Mouse (Mus musculus) granulocyte monocyte progenitor cell, adult 5-6 weeks (primary cell): ENCODE measurements around the gene Mcpt4. TPM values are rescaled to one million over a fixed set of nuclear protein-coding genes. Genes with fewer than 3 reads are reported as not detected.
"Not testable (repeated sequence)": the region's sequence is repeated elsewhere in the genome, so short reads cannot be mapped to it uniquely, and the experiment has no call there.

Experiments
- ATAC-seq: replicated peaks from 2 replicates; pipeline ENCODE4 v1.8.0; 2016; ENCODE audit warnings: mild to moderate bottlenecking, moderate TSS enrichment, inconsistent platforms; ENCODE audit not compliant: poor library complexity, severe bottlenecking
- total RNA-seq, 2 experiments: library from RNA; stranded (forward) in 1 of 2; stranded (reverse) in 1 of 2; fragments of 200-712, 200-1000 nt in 1 of 2; fragments of >200 nt in 1 of 2; fragmentation: Nextera tagmentation in 1 of 2; gene quantifications; 2 replicates each; pipeline ENCODE4 v1.2.3; 2014 to 2017

The Mcpt4 gene
- total RNA-seq (2014; fragmentation: Nextera tagmentation) (not detected in 2 replicates), total RNA-seq (2017) (not detected in 2 replicates)

DNA sequence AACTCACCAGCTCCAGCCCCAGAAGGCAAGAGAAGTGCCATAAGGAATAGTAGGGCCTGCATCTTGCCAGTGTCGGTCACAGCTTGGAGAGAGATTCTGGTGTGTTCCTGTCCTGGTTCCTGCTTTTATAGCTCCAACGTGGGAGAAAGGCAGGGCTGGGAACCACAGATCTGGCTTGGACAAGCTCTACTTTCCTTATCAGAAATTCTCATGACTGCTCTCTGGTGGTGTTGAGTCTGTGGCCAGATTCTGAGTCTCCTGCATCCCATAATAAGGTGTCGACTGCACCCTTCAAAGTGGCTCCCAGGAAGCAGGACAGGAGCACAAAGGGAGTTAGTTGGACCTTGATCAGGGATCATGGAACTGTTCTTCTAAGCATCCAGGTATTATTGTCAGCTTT is at the start of gene Mcpt4:
Mcpt4 (minus strand) TSS at position 101 of the 400 bp plus-strand sequence.
- not testable (repeated sequence) for ATAC-seq

DNA sequence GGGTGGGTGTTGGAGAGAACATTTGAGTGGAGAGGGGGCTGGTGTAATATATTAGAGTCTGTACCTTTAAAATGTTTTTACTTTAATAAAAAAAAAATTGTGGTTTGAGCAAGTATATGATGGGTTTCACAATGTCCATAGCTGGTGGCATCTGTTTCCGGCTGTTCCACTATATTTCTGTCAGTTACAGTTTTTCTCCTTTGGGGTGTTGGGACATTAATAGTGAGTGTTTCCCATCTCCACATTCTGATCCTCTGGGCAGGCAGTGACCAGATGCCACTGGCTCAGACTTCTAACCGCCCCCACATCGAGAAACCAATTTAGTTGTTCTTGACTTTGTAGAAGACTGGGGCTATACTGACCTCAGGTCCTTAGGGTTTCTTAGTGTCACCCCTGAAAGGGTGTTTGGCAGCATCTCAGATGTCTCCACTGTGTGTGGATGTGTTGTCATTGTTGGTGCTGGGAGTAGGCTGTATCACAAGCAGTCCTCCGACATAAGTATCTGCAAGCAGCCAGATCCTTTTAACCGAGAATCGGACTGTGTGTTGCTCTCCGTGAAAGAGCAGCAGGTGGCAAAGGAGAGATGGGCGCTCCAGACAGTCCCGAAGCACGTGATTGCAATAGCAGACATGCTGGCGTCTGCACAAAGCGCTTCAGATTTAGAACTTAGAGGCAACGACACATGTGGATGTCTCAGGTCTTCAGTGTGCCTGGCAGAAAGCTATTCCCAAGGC is 43.5 kb upstream of the Mcpt4 start:
- peak; percentile 60 for ATAC-seq

- ATAC-seq, result peak; percentile 61
Measured at GRCm38 (mm10) chr14:56105016-56105415, 42.9 kb upstream of the Mcpt4 start.

DNA sequence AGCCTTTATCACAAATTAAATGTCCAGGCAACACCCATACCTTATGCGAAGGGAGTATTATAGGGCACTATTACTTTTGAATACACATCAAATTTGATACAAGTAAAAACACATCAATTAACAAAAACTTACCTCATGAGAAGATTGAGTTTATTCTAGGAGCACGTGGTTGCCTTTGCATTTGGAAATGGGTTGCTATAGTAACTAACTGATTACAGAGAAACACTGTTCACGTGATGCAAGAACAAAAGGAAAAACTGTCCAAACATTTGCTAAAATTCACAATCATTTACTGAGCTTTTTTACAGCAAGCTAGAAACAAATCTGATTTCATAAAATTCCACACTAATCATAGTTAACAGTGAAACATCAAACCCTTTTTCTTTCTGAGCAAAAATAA is 41.3 kb upstream of the Mcpt4 start:
- no peak for ATAC-seq

GRCm38 (mm10) chr14:56102386-56102785 is 40.3 kb upstream of the Mcpt4 start, which contains the start of gene Ctsg:
TSS of gene Ctsg (minus strand) at chr14:56102574.
- ATAC-seq, result peak; percentile 58

GRCm38 (mm10) chr14:56098940-56099339 is 36.8 kb upstream of the Mcpt4 start:
- no peak for ATAC-seq

- ATAC-seq, result no peak
Measured at GRCm38 (mm10) chr14:56097597-56097996, 35.5 kb upstream of the Mcpt4 start.

DNA sequence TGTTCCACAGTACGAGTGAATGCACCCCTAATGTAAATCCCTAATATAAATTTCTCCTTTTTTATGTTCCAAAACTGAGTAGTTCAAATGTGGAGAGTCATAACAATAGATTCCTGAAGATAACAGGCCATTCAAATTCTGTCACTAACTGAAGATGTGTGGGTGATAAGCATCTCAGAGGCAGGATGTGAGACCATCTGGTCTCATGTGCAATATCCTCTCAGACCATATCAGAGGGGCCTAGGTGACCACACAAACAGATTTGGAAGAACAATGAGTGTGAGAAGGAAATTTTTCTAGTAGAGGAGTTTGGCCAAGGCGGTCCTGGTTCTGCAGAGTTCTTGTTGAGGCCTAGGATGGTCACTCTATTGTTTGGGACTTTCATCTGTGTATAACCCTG is 31.2 kb upstream of the Mcpt4 start:
- ATAC-seq, result peak; percentile 81

- ATAC-seq, result no peak
Measured at GRCm38 (mm10) chr14:56086711-56087110, 24.6 kb upstream of the Mcpt4 start.

- ATAC-seq, result peak; percentile 93
Measured at GRCm38 (mm10) chr14:56085167-56085566, 23.1 kb upstream of the Mcpt4 start, which contains the start of gene Mcpt8. TSS of gene Mcpt8 (minus strand) at chr14:56085273.

- no peak for ATAC-seq
Measured at GRCm38 (mm10) chr14:56082016-56082415, 19.9 kb upstream of the Mcpt4 start.

DNA sequence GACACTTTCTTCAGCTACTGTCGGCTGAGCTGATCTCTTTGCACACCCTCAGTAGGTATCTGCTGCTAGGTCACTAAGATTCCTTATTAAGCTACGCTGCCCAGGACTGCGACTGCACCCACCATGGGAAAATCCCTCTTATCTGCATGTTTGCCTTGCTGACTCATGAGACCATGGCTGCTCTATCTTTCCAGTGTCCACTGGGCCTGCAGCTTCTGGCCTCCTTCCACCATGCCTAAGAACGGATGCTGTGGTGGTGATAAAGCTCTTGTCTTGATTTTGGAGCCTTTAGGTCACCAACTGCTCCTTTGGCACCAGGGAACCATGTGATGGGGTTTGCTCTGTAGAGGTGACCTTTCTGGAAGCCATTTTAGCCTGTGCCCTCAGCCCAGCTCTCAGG is 4.4 kb downstream of the Mcpt4 start:
- ATAC-seq, result no peak; the same call in 1 of the 2 replicates

GRCm38 (mm10) chr14:56055408-56055807 is 6.7 kb downstream of the Mcpt4 start:
- ATAC-seq, result peak; percentile 62

DNA sequence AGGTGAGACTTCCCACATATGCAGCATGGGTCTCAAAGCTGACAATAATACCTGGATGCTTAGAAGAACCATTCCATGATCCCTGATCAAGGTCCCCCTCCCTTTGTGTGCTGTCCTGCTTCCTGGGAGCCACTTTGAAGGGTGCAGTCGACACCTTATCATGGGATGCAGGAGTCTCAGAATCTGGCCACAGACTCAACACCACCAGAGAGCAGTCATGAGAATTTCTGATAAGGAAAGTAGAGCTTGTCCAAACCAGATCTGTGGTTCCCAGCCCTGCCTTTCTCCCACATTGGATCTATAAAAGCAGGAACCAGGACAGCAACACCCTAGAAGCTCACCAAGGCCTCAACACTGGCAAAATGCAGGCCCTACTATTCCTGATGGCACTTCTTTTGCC is 20.3 kb downstream of the Mcpt4 start, which contains the start of gene Mcpt2:
Mcpt2 (plus strand) TSS at position 250 of the 400 bp plus-strand sequence.
- not testable (repeated sequence) for ATAC-seq

GRCm38 (mm10) chr14:56034433-56034832 is 27.7 kb downstream of the Mcpt4 start:
- ATAC-seq, result peak; percentile 61

DNA sequence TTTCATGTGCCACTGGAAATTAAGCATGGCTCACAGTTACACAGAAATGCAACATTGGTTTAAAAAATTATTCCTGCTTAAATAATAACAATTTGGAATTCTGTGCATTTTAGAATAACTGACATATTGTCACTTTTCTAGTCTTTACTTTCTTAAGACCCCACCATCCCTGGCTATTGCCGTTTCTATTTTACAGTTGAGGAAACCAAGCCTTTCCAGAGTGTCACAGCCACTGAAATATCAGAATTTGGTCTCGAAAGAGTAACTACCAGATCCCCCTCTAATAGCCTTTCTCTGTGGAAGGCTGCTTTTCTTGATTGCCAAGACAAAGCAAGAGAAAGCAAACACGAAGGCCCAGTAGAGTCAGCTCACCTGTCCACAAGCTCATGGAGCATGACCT is 31.7 kb downstream of the Mcpt4 start, which contains the start of gene Mcpt9:
Mcpt9 (minus strand) TSS at position 101 of the 400 bp plus-strand sequence.
- ATAC-seq, result not testable (repeated sequence)

DNA sequence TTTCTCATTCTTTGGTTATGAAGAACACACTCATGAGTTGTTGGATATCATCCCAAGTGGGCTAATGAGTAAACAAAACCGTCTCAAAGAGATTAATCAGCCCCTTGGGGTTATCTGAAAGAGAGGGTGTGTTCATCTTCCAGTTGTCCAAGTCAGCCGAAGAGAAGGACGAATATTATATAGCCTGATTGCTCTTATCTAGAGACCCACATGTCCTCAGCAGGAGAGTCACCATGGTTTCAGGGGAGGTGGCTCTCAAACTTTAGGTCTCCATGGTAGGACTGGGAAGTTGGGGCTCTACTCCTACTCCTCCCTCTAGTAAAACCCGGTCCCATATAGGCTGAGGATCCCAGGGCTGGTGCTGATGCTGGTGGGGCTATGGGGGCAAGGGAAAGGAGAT is 40.8 kb downstream of the Mcpt4 start:
- ATAC-seq, result not testable (repeated sequence)

GRCm38 (mm10) chr14:56019446-56019845 is 42.7 kb downstream of the Mcpt4 start:
- no peak for ATAC-seq

DNA sequence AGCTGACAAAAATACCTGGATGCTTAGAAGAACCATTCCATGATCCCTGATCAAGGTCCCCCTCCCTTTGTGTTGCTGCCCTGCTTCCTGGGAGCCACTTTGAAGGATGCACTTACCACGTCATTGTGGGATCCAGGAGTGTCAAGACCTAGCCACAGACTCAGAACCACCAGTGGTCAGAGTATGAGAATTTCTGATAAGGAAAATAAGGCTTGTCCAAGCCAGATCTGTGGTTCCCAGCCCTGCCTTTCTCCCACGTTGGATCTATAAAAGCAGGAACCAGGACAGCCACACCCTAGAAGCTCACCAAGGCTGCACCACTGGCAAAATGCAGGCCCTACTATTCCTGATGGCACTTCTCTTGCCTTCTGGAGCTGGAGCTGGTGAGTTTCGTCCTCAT is 44.4 kb downstream of the Mcpt4 start, which contains the start of gene Mcpt1:
Mcpt1 (plus strand) TSS at position 301 of the 400 bp plus-strand sequence.
- ATAC-seq, result not testable (repeated sequence)

GRCm38 (mm10) chr14:56013924-56014323 is 48.2 kb downstream of the Mcpt4 start:
- no peak; the same call in 1 of the 2 replicates for ATAC-seq

DNA sequence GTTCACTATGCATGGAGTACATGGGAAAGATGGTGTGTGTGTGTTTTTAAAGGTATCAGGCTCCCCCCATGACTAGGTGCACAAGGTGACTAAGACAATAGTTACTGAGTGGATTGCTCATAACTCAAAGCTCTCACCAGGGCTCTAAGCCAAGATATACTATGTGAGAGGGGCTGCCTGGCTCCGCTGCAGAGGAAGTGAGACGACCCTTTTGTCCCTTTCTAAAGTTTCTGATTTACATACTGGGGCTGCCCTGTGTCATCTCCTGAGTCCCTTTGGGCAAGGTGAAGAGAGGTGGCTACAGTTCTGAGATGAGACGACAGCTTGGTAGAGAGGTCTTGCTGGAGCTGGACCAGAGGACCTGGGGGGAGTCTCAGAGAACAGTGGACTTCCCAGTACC is 49.0 kb downstream of the Mcpt4 start:
- ATAC-seq, result no peak
